Mouse (Mus musculus): ENCODE measurements around the gene Ktn1.
A peak's percentile ranks its signal among the peaks of the same experiment; 100 is the strongest.

Gene Ktn1

GRCm38 (mm10) chr14:47664470-47664864 lies 16.2 kb downstream of the Ktn1 start:
- no peak for DNase-seq (ENCODE audit: low spot score in 2 of 2)

- DNase-seq (ENCODE audit: low spot score in 2 of 2): no peak
These were observed 17.0 kb downstream of the Ktn1 start for GRCm38 (mm10) chr14:47665061-47665778.

GRCm38 (mm10) chr14:47668096-47668495 lies 19.8 kb downstream of the Ktn1 start:
- no peak for DNase-seq (ENCODE audit: low spot score in 2 of 2)

GRCm38 (mm10) chr14:47682886-47683285 lies 34.6 kb downstream of the Ktn1 start:
- no peak for DNase-seq (ENCODE audit: low spot score in 2 of 2)

GRCm38 (mm10) chr14:47684579-47684978 lies 36.3 kb downstream of the Ktn1 start:
- no peak for DNase-seq (ENCODE audit: low spot score in 2 of 2)

GRCm38 (mm10) chr14:47699126-47699525 lies 50.9 kb downstream of the Ktn1 start:
- no peak for DNase-seq (ENCODE audit: low spot score in 2 of 2)

GRCm38 (mm10) chr14:47709546-47709945 lies 61.3 kb downstream of the Ktn1 start:
- no peak for DNase-seq (ENCODE audit: low spot score in 2 of 2)

GRCm38 (mm10) chr14:47715771-47716170 lies 67.5 kb downstream of the Ktn1 start:
- DNase-seq (ENCODE audit: low spot score in 2 of 2): no peak

GRCm38 (mm10) chr14:47717916-47718606 lies 69.8 kb downstream of the Ktn1 start:
- DNase-seq (ENCODE audit: low spot score in 2 of 2): no peak

- no peak for DNase-seq (ENCODE audit: low spot score in 2 of 2)
These were observed 71.8 kb downstream of the Ktn1 start for GRCm38 (mm10) chr14:47720023-47720422.

GRCm38 (mm10) chr14:47723035-47723434 lies 74.8 kb downstream of the Ktn1 start:
- DNase-seq (ENCODE audit: low spot score in 2 of 2): no peak

GRCm38 (mm10) chr14:47728594-47728993 lies 80.3 kb downstream of the Ktn1 start:
- DNase-seq (ENCODE audit: low spot score in 2 of 2): no peak

GRCm38 (mm10) chr14:47735354-47735753 lies 87.1 kb downstream of the Ktn1 start:
- no peak for DNase-seq (ENCODE audit: low spot score in 2 of 2)

- no peak for DNase-seq (ENCODE audit: low spot score in 2 of 2)
These were observed 88.2 kb downstream of the Ktn1 start for GRCm38 (mm10) chr14:47736471-47736870.

- DNase-seq (ENCODE audit: low spot score in 2 of 2): no peak
These were observed 92.2 kb downstream of the Ktn1 start for GRCm38 (mm10) chr14:47740316-47740996.

GRCm38 (mm10) chr14:47741046-47741445 lies 92.8 kb downstream of the Ktn1 start:
- no peak for DNase-seq (ENCODE audit: low spot score in 2 of 2)

GRCm38 (mm10) chr14:47742674-47743073 lies 94.4 kb downstream of the Ktn1 start:
- DNase-seq (ENCODE audit: low spot score in 2 of 2): no peak

- no peak for DNase-seq (ENCODE audit: low spot score in 2 of 2)
These were observed 96.8 kb downstream of the Ktn1 start for GRCm38 (mm10) chr14:47745086-47745485.

- peak in 1 of 2 experiments; percentile 24 for DNase-seq (ENCODE audit: low spot score in 2 of 2)
These were observed 99.3 kb downstream of the Ktn1 start for GRCm38 (mm10) chr14:47747536-47747935.

- DNase-seq (ENCODE audit: low spot score in 2 of 2): no peak
These were observed 100.5 kb downstream of the Ktn1 start for GRCm38 (mm10) chr14:47748714-47749113.

- DNase-seq (ENCODE audit: low spot score in 2 of 2): peak; percentile 26 to 50
These were observed 103.4 kb downstream of the Ktn1 start for GRCm38 (mm10) chr14:47751422-47752205.

- DNase-seq (ENCODE audit: low spot score in 2 of 2): no peak
These were observed 105.3 kb downstream of the Ktn1 start for GRCm38 (mm10) chr14:47753561-47753960.
